Mouse (Mus musculus): ENCODE data around the gene Dennd4b.
A peak's percentile ranks its signal among the peaks of the same experiment; 100 is the strongest.
"Not testable (repeated sequence)": the region's sequence is repeated elsewhere in the genome, so short reads cannot be mapped to it uniquely, and the experiment has no call there.

Gene Dennd4b

GRCm38 (mm10) chr3:90265034-90265931, at the start of gene Dennd4b:
Dennd4b (plus strand) TSS chr3:90265185.
- peak; percentile 91 for DNase-seq (ENCODE audit: low spot score)

DNA sequence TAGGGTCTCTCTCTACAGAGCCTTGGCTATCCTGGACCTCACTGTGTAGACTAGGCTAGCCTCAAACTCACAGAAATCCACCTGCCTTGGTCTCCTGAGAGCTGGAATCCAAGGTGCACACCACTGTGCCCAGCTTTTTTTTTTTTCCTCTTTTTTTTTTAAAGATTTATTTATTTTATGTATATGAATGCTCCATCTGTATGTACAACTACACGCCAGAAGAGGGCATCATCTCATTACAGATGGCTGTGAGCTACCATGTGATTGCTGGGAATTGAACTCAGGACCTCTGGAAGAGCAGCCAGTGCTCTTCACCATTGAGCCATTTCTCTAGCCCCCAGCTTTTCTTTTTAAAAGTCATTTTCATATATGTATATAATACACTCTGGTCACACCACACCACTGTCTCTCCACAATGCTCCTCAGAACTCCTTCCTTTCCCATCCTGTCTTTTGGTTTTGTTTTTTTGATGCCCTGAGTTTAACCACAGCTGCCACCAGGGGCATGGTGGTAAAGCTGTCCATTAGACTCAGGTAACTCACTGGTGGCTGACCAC, 49.1 kb upstream of the Dennd4b start:
- DNase-seq (ENCODE audit: low spot score): no peak

DNA sequence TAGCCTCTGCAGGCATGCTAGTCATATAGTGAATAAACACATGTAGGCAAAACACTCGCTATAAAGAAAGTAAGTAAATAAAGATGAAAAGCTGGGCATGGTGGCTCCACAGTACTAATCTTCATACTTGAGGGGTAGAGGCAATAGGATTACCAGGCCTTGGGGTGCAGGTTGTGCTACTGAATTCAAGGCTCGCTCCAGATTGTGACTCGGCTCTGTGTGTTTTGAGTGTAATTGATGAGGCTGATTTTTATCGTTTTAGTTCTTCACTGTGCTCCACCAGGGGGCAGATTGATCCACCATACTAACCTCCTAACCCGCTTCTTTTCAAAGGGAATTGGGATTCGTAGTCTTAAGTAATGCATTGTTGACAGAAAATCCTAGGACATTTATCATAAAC, 44.9 kb upstream of the Dennd4b start:
- peak; percentile 84 for DNase-seq (ENCODE audit: low spot score)

DNA sequence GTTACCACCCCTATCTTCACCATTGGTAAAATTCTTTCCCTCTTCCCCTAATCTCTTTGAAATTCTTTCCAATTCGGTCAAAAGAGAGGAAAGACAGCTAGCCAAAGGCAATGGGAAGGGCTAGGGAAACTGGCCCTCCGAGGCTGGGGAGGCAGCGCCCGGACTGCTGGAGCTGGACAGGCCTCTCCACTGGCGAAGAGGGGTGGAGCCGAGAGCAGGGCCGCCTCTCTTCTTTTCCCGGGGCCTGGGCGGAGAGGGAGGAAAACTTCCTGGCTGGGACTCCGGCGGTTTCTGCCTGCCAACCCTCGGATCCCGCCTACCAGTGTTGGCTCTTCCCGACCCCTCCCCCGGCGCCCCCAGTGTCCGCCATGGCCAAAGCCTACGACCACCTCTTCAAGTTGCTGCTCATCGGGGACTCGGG, 44.4 kb upstream of the Dennd4b start:
- DNase-seq (ENCODE audit: low spot score): peak; percentile 86

DNA sequence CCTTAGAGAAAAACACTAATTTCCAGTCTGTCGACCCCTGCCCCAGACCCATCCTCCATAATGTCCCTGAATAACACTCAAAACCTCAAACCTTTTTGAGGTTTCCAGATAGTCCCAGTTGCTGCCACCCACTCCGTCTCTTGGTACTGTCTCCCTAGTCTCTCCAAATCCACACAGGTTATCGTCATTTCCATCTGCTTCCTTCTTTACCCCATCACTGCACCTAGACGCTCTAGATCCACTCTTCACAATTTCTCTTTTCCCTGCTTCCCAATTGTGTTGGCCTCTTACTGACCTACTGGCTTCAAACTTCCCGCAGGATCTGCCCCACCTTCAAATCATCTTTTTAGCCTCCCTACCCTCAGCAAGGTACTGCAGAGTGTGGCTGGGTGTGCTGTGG, 43.9 kb upstream of the Dennd4b start:
- no peak for DNase-seq (ENCODE audit: low spot score)

DNA sequence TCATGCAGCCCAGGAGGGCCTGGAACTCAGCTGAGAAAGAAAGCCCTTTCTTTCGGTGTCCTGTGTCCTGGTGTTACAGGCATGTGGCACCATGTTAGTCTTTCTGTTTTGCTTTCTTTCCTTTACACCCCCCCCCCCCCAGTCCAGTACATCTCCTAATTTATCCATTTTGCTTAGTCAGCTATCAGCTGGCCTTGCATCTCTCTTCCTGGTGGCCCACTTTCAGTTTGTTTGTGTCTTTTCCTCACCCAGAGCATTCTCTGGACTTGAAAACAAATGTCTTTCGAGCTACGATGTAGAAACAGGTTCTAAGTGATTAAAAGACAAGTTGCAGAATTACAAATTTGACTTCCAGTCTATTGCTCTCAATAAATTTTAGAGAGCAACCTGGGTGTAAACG, 42.5 kb upstream of the Dennd4b start:
- DNase-seq (ENCODE audit: low spot score): no peak

DNA sequence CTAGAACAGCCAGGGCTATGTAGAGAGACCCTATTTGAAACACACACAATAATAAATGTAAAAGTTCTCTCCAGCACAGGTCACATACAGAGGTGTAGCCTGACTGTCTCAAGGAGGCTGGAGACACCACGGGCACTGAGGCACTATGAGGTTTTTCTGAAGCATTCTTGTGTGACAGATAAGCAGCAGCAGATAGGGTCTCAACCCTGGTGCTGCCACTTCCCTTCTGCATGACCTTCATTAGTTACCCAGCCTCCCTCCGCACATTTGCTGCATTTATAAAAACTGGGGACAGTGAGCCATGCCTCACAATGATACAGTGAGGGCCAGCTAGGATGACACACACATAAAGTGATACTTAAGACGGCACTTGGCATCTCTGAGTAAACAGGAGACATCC, 42.0 kb upstream of the Dennd4b start:
- no peak for DNase-seq (ENCODE audit: low spot score)

DNA sequence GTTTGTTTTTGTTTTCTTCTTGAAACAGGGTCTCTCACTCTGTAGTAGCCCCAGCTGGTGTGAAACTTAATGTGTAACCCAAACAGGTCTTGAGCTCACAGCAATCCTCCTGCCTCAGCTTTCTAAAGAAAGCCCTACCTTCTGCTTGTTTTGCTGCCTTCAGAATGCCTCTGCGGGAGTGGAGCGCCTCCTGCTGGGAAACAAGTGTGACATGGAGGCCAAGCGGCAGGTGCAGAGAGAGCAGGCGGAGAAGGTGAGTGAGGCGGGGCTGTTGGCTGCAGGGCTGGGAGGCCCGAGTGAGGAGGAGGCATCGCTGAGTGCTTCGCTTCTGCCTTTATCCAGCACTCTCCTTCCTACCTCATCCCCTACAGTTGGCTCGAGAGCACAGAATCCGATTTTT, 40.7 kb upstream of the Dennd4b start:
- DNase-seq (ENCODE audit: low spot score): no peak

- no peak for DNase-seq (ENCODE audit: low spot score)
Observed at GRCm38 (mm10) chr3:90231075-90231474, 33.9 kb upstream of the Dennd4b start.

DNA sequence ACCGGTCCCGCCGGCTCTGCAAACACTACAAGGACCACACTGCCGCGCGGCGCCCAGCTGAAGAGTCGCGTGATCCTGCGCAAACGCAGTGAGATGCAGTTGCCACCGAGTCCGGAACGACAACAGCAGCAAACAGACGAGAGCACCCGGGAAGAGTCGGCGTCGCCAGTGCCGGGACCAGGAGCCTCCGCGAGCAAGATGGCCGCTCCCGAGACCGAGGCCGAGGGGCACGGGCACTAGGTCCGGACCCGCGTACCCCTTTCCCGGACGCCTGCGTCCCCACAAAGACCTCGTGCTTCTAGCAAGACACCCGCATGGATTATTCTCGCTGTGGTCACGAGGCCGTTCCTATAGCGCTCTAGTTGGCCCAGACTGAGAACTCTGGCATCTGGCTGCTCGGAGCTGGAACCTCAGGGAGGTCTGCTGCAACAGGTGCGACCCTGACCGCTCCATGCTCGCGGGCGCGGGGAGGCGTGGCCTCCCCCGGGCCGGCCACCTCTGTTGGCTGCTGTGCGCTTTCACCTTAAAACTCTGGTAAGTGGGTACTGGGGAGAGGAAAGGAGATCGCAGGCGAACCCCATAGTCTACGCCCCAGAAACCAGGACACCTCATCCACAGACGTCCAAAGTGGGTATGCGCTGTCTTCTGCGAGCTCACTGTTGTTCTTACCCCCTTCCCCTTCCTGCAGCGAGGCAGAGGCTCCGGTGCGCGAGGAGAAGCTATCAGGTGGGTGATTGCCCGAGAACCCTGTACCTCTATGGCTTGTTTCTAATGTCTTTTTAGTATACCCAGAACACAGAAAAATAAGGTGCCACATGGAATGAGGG, 33.3 kb upstream of the Dennd4b start, which contains the start of gene Jtb:
Gene Jtb, plus strand, starts transcription at position 91 of the 827 bp plus-strand sequence.
- peak; percentile 95 for DNase-seq (ENCODE audit: low spot score)

DNA sequence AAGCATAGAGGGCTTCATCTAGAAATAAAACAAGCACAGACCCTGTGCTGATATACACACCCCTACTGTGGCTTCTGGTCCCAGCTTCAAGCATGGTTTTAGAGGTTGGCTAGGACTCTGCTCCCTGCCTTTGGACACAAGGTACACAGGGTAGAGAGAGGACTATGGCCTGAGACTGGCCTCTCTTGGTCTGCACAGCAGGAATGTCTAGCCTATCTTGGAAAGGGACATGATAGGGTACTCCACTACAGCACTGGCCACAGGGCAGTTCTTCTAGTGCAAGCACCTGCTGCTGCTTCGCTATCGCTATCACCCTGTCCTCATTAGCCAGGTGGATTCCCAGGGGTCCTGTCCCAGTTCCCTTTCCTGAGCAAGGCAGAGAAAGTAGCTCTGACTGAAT, 23.7 kb upstream of the Dennd4b start:
- no peak for DNase-seq (ENCODE audit: low spot score)

GRCm38 (mm10) chr3:90241669-90242358, 23.2 kb upstream of the Dennd4b start:
- no peak for DNase-seq (ENCODE audit: low spot score)

DNA sequence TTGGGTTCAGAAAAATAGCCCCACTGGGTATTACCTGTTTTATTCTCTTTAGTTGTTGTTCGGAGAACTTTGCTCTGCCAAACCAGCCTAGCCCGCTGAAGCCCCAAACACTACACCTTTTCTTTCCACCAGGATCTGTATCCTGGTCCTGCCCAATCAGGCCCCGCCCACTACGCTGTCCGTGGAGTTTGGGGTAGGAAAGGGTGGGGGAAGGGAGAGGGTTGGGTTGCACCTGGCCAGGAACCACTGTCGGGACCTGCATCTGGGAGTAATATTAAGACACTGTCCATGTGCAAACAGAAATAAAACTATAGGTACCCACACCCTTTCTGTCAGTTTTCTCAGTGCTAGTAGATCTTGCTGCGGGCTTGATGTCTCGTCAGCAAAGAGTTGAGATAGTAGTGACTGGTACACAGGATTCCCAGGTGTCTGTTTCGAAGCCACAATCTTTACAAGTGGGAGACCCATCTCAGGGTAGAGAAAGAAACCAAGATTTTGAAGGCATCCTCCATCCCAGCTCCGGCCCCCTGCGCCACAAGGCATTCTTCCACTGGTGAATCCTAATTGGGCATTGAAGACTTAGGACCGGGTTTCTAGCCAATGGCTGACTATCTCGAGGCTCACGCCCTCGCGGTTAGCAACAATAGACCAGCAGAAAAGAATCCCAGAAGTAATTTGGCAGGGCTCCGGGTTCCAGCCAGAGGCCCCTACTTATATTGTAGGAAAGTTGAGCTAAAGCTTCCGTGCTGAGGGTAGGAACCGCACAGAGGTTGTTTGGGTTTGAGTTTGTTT, 21.8 kb upstream of the Dennd4b start, which contains the start of gene Creb3l4:
Gene Creb3l4, minus strand, starts transcription at position 529 of the 792 bp plus-strand sequence.
- no peak for DNase-seq (ENCODE audit: low spot score)

- peak; percentile 57 for DNase-seq (ENCODE audit: low spot score)
Observed at GRCm38 (mm10) chr3:90245406-90245805, 19.6 kb upstream of the Dennd4b start.

DNA sequence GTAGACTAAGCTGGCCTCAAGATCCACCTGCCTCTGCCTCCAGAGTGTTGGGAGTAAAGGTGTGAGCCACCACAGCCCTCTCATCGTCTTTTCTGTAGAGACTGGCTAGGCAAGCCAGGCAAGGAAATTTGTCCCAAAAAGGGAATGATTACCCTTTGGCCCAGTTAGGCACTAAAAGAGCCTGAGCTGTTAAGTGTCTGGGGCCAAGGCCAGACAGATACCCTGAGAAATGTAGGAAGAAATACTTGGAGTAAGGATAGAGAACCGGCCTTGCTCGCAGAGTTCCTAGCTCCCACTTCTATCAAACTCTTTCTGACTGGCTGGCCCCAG, 17.4 kb upstream of the Dennd4b start:
- DNase-seq (ENCODE audit: low spot score): no peak

DNA sequence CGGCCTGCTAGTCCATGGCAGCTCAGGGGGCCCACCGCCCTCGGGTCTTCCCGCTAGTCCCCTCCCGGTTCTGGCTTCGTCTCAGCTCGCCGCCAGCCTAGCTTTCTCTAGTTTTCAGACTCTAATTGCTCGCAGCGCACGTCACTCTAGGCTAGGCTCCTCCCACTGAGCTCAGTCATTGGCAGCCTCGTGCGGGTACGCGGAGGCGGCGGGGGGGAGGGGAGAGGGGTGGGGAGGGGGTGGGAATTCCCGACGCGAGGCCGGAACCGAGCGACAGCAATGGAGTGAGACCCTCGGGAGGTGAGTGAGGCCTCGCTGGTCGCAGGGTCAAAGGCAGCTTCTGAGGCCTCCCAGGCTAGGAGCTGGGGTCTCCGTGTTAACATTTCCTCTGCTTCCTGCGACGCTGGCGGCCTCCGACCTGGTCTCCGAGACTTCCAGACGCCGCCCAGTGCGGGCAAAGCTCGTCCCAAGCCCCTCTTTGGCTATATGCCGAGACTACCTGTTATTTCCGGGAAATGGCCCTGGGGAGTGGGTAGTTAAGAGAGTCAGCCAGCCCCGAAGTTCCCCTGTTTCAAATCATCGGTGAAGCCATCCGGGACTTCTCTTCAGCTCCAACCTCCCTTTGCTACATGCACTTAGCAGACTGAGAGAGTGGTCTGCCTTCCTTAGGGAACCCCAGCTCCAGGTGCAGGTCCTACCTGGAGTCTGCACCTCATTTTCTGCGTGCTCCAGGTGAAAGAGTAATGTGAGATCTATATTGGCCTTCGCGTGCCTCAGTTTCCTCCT, 16.8 kb upstream of the Dennd4b start, which contains the start of gene Slc39a1:
Gene Slc39a1, plus strand, starts transcription at position 213 of the 786 bp plus-strand sequence.
- DNase-seq (ENCODE audit: low spot score): peak; percentile 98

DNA sequence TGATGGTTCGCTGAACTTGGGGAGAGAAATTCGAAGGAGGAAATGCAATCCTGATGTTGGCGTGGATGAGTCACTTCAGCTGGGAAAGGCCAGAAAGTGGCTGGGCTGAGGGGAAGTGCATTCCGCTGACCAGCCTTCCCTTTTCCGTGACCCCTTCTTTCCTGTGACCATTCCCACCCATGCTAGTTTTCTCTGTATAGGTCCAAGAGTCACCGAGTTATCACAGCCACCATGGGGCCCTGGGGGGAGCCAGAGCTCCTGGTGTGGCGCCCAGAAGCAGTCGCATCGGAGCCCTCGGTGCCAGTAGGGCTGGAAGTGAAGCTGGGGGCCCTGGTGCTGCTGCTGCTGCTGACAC, 16.3 kb upstream of the Dennd4b start:
- DNase-seq (ENCODE audit: low spot score): peak; percentile 63

DNA sequence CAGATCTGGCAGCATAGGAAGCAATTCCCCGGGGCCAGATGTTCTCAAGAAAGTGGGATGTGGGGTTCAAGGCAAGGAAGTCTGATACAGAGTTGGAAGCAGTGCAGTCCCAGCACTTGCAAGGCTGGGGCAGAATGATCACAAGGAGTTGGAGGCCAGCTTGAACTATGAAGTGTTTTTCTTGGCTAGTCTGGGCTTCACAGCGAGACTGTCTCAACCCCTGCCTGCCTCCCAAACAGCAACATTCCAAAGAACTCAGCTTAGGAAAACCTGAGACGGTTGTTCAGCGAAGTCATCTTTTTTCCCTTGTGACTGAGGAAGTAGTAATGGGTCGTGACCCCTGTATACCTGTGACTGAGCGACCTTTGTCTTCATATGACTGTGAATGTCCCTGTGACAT, 14.2 kb upstream of the Dennd4b start:
- DNase-seq (ENCODE audit: low spot score): peak; percentile 82

DNA sequence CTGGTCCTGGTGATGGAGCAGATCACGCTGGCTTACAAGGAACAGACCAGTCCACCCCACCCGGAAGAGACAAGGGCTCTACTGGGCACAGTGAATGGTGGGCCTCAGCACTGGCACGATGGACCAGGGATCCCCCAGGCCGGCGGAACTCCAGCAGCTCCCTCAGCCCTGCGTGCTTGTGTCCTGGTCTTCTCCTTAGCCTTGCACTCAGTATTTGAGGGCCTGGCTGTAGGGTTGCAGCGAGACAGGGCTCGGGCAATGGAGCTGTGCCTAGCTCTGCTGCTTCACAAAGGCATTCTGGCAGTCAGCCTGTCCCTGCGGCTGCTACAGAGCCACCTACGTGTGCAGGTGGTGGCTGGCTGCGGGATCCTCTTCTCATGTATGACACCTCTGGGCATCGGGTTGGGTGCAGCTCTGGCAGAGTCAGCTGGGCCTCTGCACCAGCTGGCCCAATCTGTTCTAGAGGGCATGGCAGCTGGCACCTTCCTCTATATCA, 13.2 kb upstream of the Dennd4b start:
- not testable (repeated sequence) for DNase-seq (ENCODE audit: low spot score)

DNA sequence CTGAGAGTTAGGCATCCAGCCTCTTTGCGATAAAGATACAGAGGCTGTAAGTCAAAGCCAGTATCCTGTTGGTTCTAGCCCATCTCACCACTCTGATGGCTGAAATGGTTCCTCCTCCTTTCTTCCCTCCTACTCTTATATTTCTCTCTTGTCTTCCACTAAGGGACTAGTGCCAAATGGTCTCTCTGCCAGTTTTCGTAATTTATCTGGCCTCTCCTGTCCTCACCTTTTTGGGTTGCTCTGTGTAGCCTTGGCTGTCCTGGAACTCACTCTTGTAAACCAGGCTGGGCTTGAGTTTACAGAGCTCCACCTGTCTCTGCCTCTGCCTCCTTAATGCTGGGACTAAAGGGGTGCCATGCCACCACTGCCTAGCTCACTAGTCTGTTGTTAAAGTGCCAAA, 12.3 kb upstream of the Dennd4b start:
- DNase-seq (ENCODE audit: low spot score): not testable (repeated sequence)
